Mouse (Mus musculus): ENCODE results near the gene Scn9a.

Gene Scn9a

GRCm38 (mm10) chr2:66634580-66635359 is at the start of gene Scn9a:
Gene Scn9a, minus strand, starts transcription at chr2:66634962.
- DNase-seq: no peak

- DNase-seq: no peak
These were observed 27.2 kb upstream of the Scn9a start for GRCm38 (mm10) chr2:66661988-66662387.

GRCm38 (mm10) chr2:66656430-66656829 is 21.7 kb upstream of the Scn9a start:
- no peak for DNase-seq

- DNase-seq: no peak
These were observed 20.7 kb upstream of the Scn9a start for GRCm38 (mm10) chr2:66655431-66655830.

GRCm38 (mm10) chr2:66644384-66644783 is 9.6 kb upstream of the Scn9a start:
- no peak for DNase-seq

- no peak for DNase-seq
These were observed 2.0 kb downstream of the Scn9a start for GRCm38 (mm10) chr2:66632728-66633127.

- DNase-seq: no peak
These were observed 23.7 kb downstream of the Scn9a start for GRCm38 (mm10) chr2:66611091-66611490.

GRCm38 (mm10) chr2:66597313-66597712 is 37.4 kb downstream of the Scn9a start:
- DNase-seq: no peak

GRCm38 (mm10) chr2:66596145-66596544 is 38.6 kb downstream of the Scn9a start:
- DNase-seq: no peak

GRCm38 (mm10) chr2:66590151-66590550 is 44.6 kb downstream of the Scn9a start:
- DNase-seq: no peak

GRCm38 (mm10) chr2:66580026-66580808 is 54.5 kb downstream of the Scn9a start:
- DNase-seq: no peak

GRCm38 (mm10) chr2:66548254-66548653 is 86.5 kb downstream of the Scn9a start:
- DNase-seq: no peak

GRCm38 (mm10) chr2:66519966-66520365 is 114.8 kb downstream of the Scn9a start:
- DNase-seq: no peak

- no peak for DNase-seq
These were observed 123.3 kb downstream of the Scn9a start for GRCm38 (mm10) chr2:66511424-66511823.

- no peak for DNase-seq
These were observed 126.7 kb downstream of the Scn9a start for GRCm38 (mm10) chr2:66508032-66508431.

- DNase-seq: no peak
These were observed 127.1 kb downstream of the Scn9a start for GRCm38 (mm10) chr2:66507616-66508015.

GRCm38 (mm10) chr2:66502158-66502557 is 132.6 kb downstream of the Scn9a start:
- DNase-seq: no peak

GRCm38 (mm10) chr2:66494556-66494955 is 140.2 kb downstream of the Scn9a start:
- no peak for DNase-seq

- DNase-seq: no peak
These were observed 156.4 kb downstream of the Scn9a start for GRCm38 (mm10) chr2:66478395-66478794.

GRCm38 (mm10) chr2:66473181-66473822 is 161.5 kb downstream of the Scn9a start:
- DNase-seq: no peak

- DNase-seq: no peak
These were observed 169.3 kb downstream of the Scn9a start for GRCm38 (mm10) chr2:66465484-66465883.

GRCm38 (mm10) chr2:66464874-66465458 is 169.8 kb downstream of the Scn9a start:
- no peak for DNase-seq

- DNase-seq: no peak
These were observed 170.8 kb downstream of the Scn9a start for GRCm38 (mm10) chr2:66463916-66464315.

Measured in thymus, postnatal 25 days (tissue).